Mouse (Mus musculus) thymus, adult 2 months (tissue): ENCODE measurements around the gene Catsperg2.

Source experiments
- CTCF ChIP-seq: fragments of 200-500 bp; IDR thresholded peaks from 2 replicates; pipeline ENCODE4 v1.5.1; 2012; ENCODE audit warnings: mild to moderate bottlenecking, control low read depth, low read length, moderate library complexity, borderline replicate concordance; ENCODE audit not compliant: control insufficient read depth, poor library complexity, insufficient read depth; ENCODE audit errors: extremely low read depth
- POLR2A ChIP-seq: fragments of 200-500 bp; IDR thresholded peaks from 2 replicates; pipeline ENCODE4 v1.6.1; 2012; ENCODE audit warnings: mild to moderate bottlenecking, low read length, control low read depth, moderate library complexity; ENCODE audit not compliant: control insufficient read depth, poor library complexity, insufficient read depth; ENCODE audit errors: extremely low read depth

DNA sequence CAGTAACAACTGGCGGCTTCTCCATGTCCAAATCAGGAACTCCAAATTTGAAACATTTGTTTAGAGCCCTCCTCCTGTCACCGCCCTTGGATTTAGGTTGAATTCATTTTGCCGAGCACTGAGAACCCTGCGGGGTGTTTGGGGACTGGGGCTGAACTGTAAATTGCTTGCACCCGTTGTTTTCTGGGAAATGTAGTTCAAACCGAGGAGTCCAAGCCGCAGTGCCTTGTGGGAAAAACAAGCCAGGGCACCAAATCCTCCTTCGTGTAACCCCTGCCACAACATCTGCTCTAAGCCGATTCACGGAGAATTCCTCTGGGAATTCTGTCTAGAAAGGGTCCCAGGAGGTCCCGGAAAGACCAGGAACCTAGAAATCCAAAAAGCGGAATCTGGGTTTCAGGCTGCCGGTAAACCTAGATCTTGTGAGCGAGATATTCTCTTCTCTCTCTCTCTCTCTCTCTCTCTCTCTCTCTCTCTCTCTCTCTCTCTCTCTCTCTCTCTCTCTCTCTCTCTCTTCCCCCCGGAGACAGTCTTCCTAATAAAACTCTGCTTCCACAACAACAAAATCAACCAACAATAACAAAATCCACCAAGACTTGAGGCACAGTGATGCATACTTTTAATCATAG is 40.3 kb upstream of the Catsperg2 start:
- TF ChIP-seq POLR2A (0 out of 2 replicates have a peak, but pooled peaks have one; percentile 40), CTCF (no peak)
